Mouse (Mus musculus) erythroblast, embryonic 14.5 days (primary cell): Measurements from ENCODE around the gene Eng. TPM values are rescaled to one million over a fixed set of nuclear protein-coding genes. Genes with fewer than 3 reads are reported as not detected.

Source experiments
- H3K27me3 ChIP-seq: 2 replicates; pipeline ENCODE4 v1.6.1; 2012; ENCODE audit warnings: inconsistent platforms; ENCODE audit not compliant: control insufficient read depth
- H3K36me3 ChIP-seq: 2 replicates; pipeline ENCODE4 v1.6.1; 2012; ENCODE audit warnings: mild to moderate bottlenecking, inconsistent platforms; ENCODE audit not compliant: control insufficient read depth
- H3K4me1 ChIP-seq: 2 replicates; pipeline ENCODE4 v1.6.1; 2012; ENCODE audit warnings: inconsistent platforms; ENCODE audit not compliant: control insufficient read depth
- H3K4me3 ChIP-seq: replicated peaks from 2 replicates; pipeline ENCODE3; 2012; ENCODE audit warnings: moderate library complexity, mild to moderate bottlenecking, inconsistent platforms
- H3K9me3 ChIP-seq: 2 replicates; pipeline ENCODE4 v1.6.1; 2012; ENCODE audit warnings: low read length, inconsistent platforms, mixed read lengths; ENCODE audit not compliant: control insufficient read depth
- GATA1 ChIP-seq: IDR thresholded peaks from 2 replicates; pipeline ENCODE4 v1.6.1; 2012; ENCODE audit warnings: low read length, inconsistent platforms, mixed read lengths
- TAL1 ChIP-seq: IDR thresholded peaks from 3 replicates; pipeline ENCODE4 v1.6.1; 2012; ENCODE audit warnings: low read length, inconsistent platforms, mixed read lengths
- polyA plus RNA-seq: library from polyadenylated mRNA; stranded (reverse); fragments of >175 nt; gene quantifications from 2 replicates; pipeline ENCODE4 v1.2.3, GENCODE M21; 2012

The Eng gene
- polyA plus RNA-seq, 1 experiment: 0.60 TPM

DNA sequence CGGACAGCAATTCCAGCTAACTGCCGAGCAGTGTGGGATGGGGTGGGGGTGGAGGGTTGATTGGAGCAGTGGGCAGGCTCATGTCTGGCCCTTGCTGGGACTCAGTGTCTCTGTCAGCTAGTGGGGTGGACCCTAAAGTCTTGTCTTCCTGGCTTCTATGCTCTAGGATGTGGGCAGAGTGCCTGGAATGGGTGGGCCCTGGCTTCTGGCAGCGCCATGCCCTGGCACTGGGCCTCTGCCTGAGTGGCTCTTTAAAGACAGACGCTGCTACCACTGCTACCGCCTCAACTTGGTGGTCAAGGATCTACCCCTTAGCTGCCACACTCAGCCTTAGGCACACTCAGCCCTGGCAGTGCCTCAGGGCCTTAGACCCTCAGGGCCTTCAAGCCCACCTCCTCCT, 17.7 kb upstream of the Eng start:
- H3K9me3 ChIP-seq: no peaks in the 10 kb centered on the region
- TF ChIP-seq TAL1: no peak
- no peak overlapping the region for H3K4me3 ChIP-seq
- H3K36me3 ChIP-seq: no peaks in the 10 kb centered on the region
- H3K4me1 ChIP-seq: peaks cover 25% of the 10 kb centered on the region
- no peaks in the 10 kb centered on the region for H3K27me3 ChIP-seq

DNA sequence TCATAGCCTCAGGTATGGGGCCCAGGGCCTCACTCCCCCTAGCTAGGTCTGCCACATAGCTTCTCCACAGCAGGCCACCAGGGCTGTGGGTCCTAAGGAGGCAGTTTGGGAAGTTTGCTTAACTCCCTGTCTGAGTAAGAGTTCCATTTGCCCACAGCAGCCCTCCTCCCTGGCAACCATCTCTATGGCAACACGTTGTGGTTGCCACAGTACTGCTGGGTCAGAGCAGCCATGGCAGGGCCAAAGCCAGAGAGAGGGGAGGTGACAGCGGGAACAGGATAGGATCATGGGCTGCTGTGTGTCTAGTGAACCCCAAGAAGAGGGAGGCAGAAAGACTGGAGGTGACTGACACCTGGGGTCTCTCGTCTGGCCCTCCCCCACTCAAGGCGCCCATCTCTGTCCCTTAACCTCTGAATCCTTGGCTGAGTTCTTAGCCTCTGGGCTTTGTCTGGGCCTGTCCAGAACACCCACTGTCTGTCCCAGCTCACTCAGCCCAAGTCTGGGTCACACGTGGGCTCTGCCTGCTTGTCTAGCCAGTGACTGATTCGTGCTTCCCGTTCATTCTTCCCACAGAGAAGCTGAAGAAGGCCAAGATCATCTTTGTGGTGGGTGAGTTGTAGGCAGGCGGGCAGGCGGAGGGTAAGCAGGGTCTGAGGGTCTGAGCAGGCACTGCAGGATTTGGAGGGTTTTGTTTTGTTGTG, 17.0 kb upstream of the Eng start:
- Histone ChIP-seq H3K27me3 (no peaks in the 10 kb centered on the region), H3K4me1 (peaks cover 24% of the 10 kb centered on the region), H3K4me3 (no peak overlapping the region), H3K36me3 (no peaks in the 10 kb centered on the region), H3K9me3 (no peaks in the 10 kb centered on the region)
- TF ChIP-seq GATA1 (no peak), TAL1 (no peak)

DNA sequence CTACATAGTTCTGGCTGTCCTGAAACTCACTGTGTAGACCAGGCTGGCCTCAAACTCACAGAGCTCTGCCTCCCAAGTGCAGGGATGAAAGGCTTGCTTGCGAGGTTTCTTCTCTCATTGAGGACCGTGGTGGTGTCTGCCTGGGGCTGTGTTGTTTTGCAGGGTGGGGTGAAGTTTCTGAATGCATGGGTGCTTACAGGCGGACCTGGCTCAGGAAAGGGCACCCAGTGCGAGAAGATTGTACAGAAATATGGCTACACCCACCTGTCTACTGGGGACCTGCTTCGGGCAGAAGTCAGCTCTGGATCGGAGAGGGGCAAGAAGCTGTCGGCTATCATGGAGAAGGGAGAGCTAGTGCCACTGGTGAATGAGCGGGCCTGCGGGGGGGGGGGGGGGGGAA, 16.4 kb upstream of the Eng start:
- Histone ChIP-seq H3K4me1 (peaks cover 17% of the 10 kb centered on the region), H3K9me3 (no peaks in the 10 kb centered on the region), H3K36me3 (no peaks in the 10 kb centered on the region), H3K4me3 (no peak overlapping the region), H3K27me3 (no peaks in the 10 kb centered on the region)
- TF ChIP-seq GATA1 (no peak), TAL1 (no peak)

DNA sequence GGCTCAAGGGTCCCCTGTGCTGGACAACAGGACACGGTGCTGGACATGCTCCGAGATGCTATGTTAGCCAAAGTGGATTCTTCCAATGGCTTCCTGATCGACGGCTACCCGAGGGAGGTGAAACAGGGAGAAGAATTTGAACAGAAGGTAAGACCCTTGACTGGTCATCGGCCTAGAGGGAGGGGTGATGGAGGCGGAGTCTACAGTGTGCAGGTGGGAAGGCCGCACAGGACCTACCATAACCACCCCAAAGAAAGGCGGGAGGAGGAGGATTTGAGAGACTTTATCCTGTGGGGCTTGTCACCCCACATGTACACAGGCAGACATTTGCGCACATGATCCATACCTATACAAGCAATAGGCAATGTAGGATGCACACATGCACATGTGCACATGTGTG, 15.3 kb upstream of the Eng start:
- TF ChIP-seq GATA1 (no peak), TAL1 (no peak)
- H3K4me1 ChIP-seq: peaks cover 8% of the 10 kb centered on the region; the same call in 1 of the 2 replicates
- no peaks in the 10 kb centered on the region for H3K36me3 ChIP-seq
- no peak overlapping the region for H3K4me3 ChIP-seq
- H3K9me3 ChIP-seq: no peaks in the 10 kb centered on the region
- no peaks in the 10 kb centered on the region for H3K27me3 ChIP-seq

DNA sequence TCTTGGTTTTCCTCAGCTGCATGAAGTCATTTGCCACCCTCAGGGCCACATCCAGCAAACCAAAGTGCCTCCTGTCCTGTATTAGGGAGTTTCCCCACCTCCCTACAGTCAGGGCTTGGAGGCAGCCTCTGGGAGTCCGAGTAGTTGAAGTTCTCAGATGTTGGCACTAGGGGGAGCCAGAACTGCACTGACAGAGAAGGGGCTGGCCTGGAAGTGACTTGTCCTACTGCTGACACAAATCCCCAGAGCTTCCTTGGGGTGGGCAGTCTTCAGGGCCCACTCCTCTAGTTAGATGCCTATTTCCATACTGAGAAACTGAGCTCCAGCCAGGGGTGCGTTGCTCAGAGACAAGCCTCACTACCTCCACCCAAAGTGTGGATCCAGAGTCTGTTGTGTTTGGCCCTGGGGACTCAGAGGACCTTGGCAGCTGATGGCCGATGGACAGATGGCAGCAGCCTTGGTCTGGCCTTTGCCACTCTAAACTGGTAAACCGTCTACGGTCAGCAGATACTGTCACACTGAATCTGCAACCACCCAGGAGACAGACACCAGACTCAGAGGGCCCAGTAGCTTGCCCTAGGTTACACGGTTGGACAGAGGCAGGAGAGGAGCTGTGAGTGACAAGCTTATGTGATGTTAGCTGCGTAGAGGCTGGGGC, 14.5 kb upstream of the Eng start:
- H3K27me3 ChIP-seq: no peaks in the 10 kb centered on the region
- TF ChIP-seq TAL1: no peak
- no peak for TF ChIP-seq GATA1
- no peaks in the 10 kb centered on the region for H3K9me3 ChIP-seq
- H3K4me3 ChIP-seq: no peak overlapping the region
- peaks cover 6% of the 10 kb centered on the region; the same call in 1 of the 2 replicates for H3K4me1 ChIP-seq
- no peaks in the 10 kb centered on the region for H3K36me3 ChIP-seq

DNA sequence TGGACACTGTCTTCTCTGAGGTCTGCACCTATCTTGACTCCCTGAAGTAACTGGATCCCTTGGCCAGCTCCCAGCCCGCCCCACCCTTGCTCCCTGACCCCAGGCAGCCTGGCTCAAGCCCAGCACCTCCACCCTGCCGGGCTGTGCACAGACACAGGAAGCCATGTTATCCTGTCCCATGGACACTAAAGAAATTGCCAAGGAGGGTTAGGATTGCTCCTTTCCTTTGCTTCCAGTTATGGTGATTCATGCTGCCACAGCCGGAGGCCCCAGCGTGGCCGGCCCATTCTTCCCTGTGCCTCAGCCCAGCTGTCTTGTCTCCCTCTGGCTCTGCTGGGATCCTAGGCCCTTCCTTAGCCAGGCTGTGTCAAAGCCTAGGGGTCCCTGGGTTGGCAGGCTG, 12.7 kb upstream of the Eng start:
- Histone ChIP-seq H3K9me3 (no peaks in the 10 kb centered on the region), H3K36me3 (no peaks in the 10 kb centered on the region), H3K4me1 (peaks cover 6% of the 10 kb centered on the region), H3K27me3 (no peaks in the 10 kb centered on the region), H3K4me3 (no peak overlapping the region)
- TF ChIP-seq GATA1 (no peak), TAL1 (no peak)

DNA sequence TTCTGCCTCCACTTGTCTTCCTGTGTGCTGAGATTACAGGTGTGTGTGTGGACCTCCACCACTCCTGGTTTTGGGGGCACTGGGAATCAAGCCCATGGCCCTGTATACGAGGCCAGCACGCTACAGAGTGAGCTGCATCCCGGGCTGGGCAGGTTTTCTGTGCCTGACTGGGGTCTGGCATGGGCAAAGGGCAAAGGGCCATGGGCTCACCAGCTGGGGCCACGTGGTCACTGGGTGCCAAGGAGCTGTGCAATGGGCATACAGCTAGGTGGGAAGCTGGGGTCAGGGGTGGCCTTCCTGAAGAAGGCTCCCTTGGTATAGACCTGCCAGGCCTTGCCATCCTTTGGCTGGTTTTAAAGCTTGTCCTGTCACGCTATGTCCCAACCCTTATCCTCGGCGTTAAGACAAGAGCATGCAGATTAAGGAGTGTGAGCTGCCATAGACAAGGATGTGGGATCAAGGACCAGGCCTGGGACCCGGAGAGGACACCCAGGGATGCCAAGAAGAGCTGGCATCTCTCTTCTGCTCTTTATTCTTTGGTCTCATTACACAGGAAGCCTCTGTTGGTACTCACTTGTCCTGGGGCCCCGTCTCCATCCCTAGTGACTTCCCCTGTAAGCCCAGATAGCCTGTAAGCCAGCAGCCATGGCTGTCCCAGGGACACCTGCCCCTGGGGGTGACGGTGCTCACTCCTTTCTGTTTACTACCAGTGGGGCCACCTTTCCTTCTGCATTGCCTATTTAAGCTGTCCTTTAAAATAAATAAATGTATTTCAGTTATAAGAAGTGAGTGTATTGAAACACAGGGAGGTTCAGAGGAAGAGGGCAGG, 11.9 kb upstream of the Eng start:
- Histone ChIP-seq H3K4me3 (no peak overlapping the region), H3K4me1 (peaks cover 5% of the 10 kb centered on the region), H3K27me3 (no peaks in the 10 kb centered on the region), H3K9me3 (no peaks in the 10 kb centered on the region), H3K36me3 (no peaks in the 10 kb centered on the region)
- TF ChIP-seq TAL1 (no peak), GATA1 (no peak)

DNA sequence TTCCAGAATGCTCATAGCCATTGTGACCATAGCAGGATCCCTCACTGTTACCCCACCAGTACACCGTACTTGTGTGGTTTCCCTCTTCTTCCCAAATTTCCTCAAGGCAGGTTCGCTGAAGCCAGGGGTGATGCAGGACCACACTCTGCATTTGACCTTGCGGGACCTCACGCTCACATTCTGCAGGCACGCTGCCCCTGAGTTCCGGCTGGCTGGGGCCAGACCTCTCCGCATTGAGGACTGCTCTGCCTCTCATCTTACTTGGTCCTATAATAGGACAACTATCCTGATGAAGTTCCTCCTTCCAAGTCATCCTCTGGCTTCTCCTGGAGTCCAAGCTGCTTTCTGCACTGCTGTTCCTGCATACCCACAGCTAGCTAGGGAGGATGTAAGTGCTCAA, 9.8 kb upstream of the Eng start:
- H3K4me3 ChIP-seq: no peak overlapping the region
- no peaks in the 10 kb centered on the region for H3K27me3 ChIP-seq
- H3K36me3 ChIP-seq: no peaks in the 10 kb centered on the region
- no peaks in the 10 kb centered on the region for H3K9me3 ChIP-seq
- H3K4me1 ChIP-seq: peaks cover 10% of the 10 kb centered on the region
- TF ChIP-seq TAL1 (no peak), GATA1 (no peak)

DNA sequence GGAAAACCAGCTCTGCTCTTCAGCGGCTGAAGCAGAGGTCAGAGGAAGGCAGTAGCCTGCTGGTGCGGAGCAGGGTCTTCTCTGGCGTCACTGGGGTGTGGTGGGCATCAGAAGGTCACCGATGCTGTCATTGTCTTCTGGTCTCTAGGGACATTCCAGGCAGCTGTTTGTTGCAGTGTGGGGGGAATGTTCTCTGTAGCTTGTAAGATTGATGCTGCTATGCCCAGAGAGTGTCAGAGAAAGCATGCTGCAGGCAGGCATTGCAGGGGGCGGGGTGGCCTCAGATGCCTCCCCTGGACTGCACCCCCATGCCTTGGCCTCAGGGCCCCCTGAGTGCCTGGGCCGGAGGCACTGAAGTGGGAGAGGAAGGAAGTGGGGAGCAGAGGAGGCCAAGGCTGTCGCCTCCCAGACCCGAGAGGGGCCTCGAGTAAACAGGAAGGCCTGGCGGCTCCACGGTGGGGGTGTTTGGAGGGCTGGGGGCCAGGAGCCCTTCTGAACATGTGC, 8.6 kb upstream of the Eng start:
- H3K4me3 ChIP-seq: no peak overlapping the region

More for the DNA sequence above, 8.6 kb upstream of the Eng start:
- Histone ChIP-seq H3K36me3 (no peaks in the 10 kb centered on the region), H3K4me1 (peaks cover 10% of the 10 kb centered on the region), H3K9me3 (no peaks in the 10 kb centered on the region), H3K27me3 (no peaks in the 10 kb centered on the region)
- TF ChIP-seq TAL1 (no peak), GATA1 (no peak)
